Mouse (Mus musculus): ENCODE measurements around the gene Cd93. TPM values are rescaled to one million over a fixed set of nuclear protein-coding genes. Genes with fewer than 3 reads are reported as not detected.

Gene Cd93
- total and polyA plus RNA-seq, 3 experiments = not detected

GRCm38 (mm10) chr2:148485576-148485975, 42.2 kb upstream of the Cd93 start:
- Histone ChIP-seq H3K4me1 (ENCODE audit: control insufficient read depth in 1 of 2, insufficient read depth in 2 of 2, low read length in 2 of 2) (no peaks in the 10 kb centered on the region), H3K9me3 (replicated peaks; ENCODE audit: insufficient read depth, low read length) (no peaks in the 10 kb centered on the region), H3K36me3 (ENCODE audit: control insufficient read depth in 1 of 2, insufficient read depth in 2 of 2, low read length in 2 of 2) (no peaks in the 10 kb centered on the region), H3K27ac (ENCODE audit: control insufficient read depth, low read depth, low read length) (no peak overlapping the region), H3K4me3 (ENCODE audit: control insufficient read depth in 1 of 2, insufficient read depth in 1 of 2, low read depth in 2 of 2, low read length in 2 of 2) (no peak overlapping the region), H3K9ac (ENCODE audit: control insufficient read depth, low read depth, low read length, poor library complexity, severe bottlenecking) (no peak overlapping the region), H3K27me3 (ENCODE audit: control insufficient read depth in 1 of 2, insufficient read depth in 2 of 2, low read length in 2 of 2) (no peaks in the 10 kb centered on the region), H3K79me2 (ENCODE audit: control insufficient read depth, insufficient read depth, low read length, poor library complexity) (no peaks in the 10 kb centered on the region)
- no peak for DNase-seq (ENCODE audit: low read depth, low spot score)
- TF ChIP-seq MAZ (IDR thresholded peaks at IDR 0.05; ENCODE audit: low read depth, low read length) = no peak
- no peak for TF ChIP-seq HCFC1 (IDR thresholded peaks at IDR 0.05; ENCODE audit: low read depth, low read length)
- no peak for TF ChIP-seq GABPA (IDR thresholded peaks at IDR 0.05; ENCODE audit: low read depth, low read length)
- TF ChIP-seq RAD21 (IDR thresholded peaks at IDR 0.05; ENCODE audit: low read depth, low read length) = no peak
- no peak for TF ChIP-seq ELF1 (IDR thresholded peaks at IDR 0.05; ENCODE audit: low read depth, low read length)
- TF ChIP-seq MAX (IDR thresholded peaks at IDR 0.05; ENCODE audit: low read length) = no peak
- TF ChIP-seq TAL1 (IDR thresholded peaks at IDR 0.05; ENCODE audit: low read length) = no peak
- TF ChIP-seq ZKSCAN1 (IDR thresholded peaks at IDR 0.05; ENCODE audit: low read depth, low read length) = no peak
- no peak for TF ChIP-seq ZNF384 (IDR thresholded peaks at IDR 0.05; ENCODE audit: low read depth, low read length)
- no peak for TF ChIP-seq ETS1 (IDR thresholded peaks at IDR 0.05; ENCODE audit: low read depth, low read length)
- TF ChIP-seq MAFK (IDR thresholded peaks at IDR 0.05; ENCODE audit: borderline replicate concordance, low read depth, low read length) = no peak
- TF ChIP-seq NELFE (IDR thresholded peaks at IDR 0.05; ENCODE audit: low read depth, low read length) = no peak
- no peak for TF ChIP-seq POLR2AphosphoS2 (IDR thresholded peaks at IDR 0.05; ENCODE audit: low read length)

- TF ChIP-seq MYC (IDR thresholded peaks at IDR 0.05; ENCODE audit: low read depth, low read length) = no peak
- no peak for TF ChIP-seq USF2 (IDR thresholded peaks at IDR 0.05; ENCODE audit: borderline replicate concordance in 1 of 2, insufficient read depth in 1 of 2, low read depth in 1 of 2, low read length in 2 of 2)
- TF ChIP-seq MAX (IDR thresholded peaks at IDR 0.05; ENCODE audit: low read length) = no peak
- TF ChIP-seq KAT2A (conservative IDR thresholded peaks at IDR 0.05; ENCODE audit: low read depth, low read length) = no peak
- TF ChIP-seq GATA1 (IDR thresholded peaks at IDR 0.05; ENCODE audit: low read depth, low read length) = no peak
- no peak for TF ChIP-seq POLR2AphosphoS2 (IDR thresholded peaks at IDR 0.05; ENCODE audit: low read length)
- no peak for TF ChIP-seq CHD2 (IDR thresholded peaks at IDR 0.05; ENCODE audit: low read length)
- no peak overlapping the region for H3K27ac ChIP-seq (ENCODE audit: control insufficient read depth, low read depth, low read length)
- H3K36me3 ChIP-seq (ENCODE audit: control insufficient read depth in 1 of 2, insufficient read depth in 2 of 2, low read length in 2 of 2) = no peaks in the 10 kb centered on the region
- DNase-seq (ENCODE audit: low read depth, low spot score) = no peak
- H3K9ac ChIP-seq (ENCODE audit: control insufficient read depth, low read depth, low read length, poor library complexity, severe bottlenecking) = no peak overlapping the region
- no peaks in the 10 kb centered on the region for H3K79me2 ChIP-seq (ENCODE audit: control insufficient read depth, insufficient read depth, low read length, poor library complexity)
- H3K9me3 ChIP-seq (replicated peaks; ENCODE audit: insufficient read depth, low read length) = no peaks in the 10 kb centered on the region
- no peaks in the 10 kb centered on the region for H3K4me1 ChIP-seq (ENCODE audit: control insufficient read depth in 1 of 2, insufficient read depth in 2 of 2, low read length in 2 of 2)
- no peak overlapping the region for H3K4me3 ChIP-seq (ENCODE audit: control insufficient read depth in 1 of 2, insufficient read depth in 1 of 2, low read depth in 2 of 2, low read length in 2 of 2)
- no peaks in the 10 kb centered on the region for H3K27me3 ChIP-seq (ENCODE audit: control insufficient read depth in 1 of 2, insufficient read depth in 2 of 2, low read length in 2 of 2)
These were observed 37.0 kb upstream of the Cd93 start for GRCm38 (mm10) chr2:148480376-148480775.
